In genomic region chr8:9638162-9638561, GRCm38 (mm10) we compare ENCODE assay signal across 35 mouse cellular contexts.
"Had no signal": no experiment of that assay in that cellular context is flagged by ENCODE, and none has a peak within 500 bp of the region (broad histone marks: within the 10 kb centered on the region; RNA-seq: fewer than 3 reads in every experiment).

No protein-coding gene starts in this region.

- H3K36me3 ChIP-seq: heart, embryonic 10.5 days; heart, embryonic 12.5 days; heart, embryonic 13.5 days; heart, embryonic 15.5 days; hindbrain, embryonic 10.5 days; hindbrain, embryonic 12.5 days; hindbrain, embryonic 13.5 days; hindbrain, embryonic 15.5 days; intestine, embryonic 15.5 days; kidney, embryonic 15.5 days had no signal

- H3K4me2 ChIP-seq: heart, embryonic 11.5 days; heart, embryonic 12.5 days; heart, embryonic 13.5 days; heart, embryonic 15.5 days; hindbrain, embryonic 12.5 days; hindbrain, embryonic 13.5 days; hindbrain, embryonic 14.5 days; hindbrain, embryonic 15.5 days; intestine, embryonic 15.5 days; kidney, embryonic 15.5 days had no signal

- H3K9ac ChIP-seq: heart, embryonic 12.5 days; heart, embryonic 13.5 days; heart, embryonic 15.5 days; hindbrain, embryonic 12.5 days; hindbrain, embryonic 13.5 days; hindbrain, embryonic 14.5 days; hindbrain, embryonic 15.5 days; intestine, embryonic 15.5 days; kidney, embryonic 15.5 days had no signal

- H3K4me3 ChIP-seq: heart, embryonic 10.5 days; heart, embryonic 12.5 days; heart, embryonic 13.5 days; heart, embryonic 15.5 days; hindbrain, embryonic 10.5 days; hindbrain, embryonic 12.5 days; hindbrain, embryonic 13.5 days; hindbrain, embryonic 15.5 days; intestine, embryonic 15.5 days; kidney, embryonic 15.5 days; layer of hippocampus, adult 2 months had no signal

- H3K4me1 ChIP-seq: heart, embryonic 10.5 days; heart, embryonic 12.5 days; heart, embryonic 13.5 days; heart, embryonic 15.5 days; hindbrain, embryonic 10.5 days; hindbrain, embryonic 12.5 days; hindbrain, embryonic 13.5 days; hindbrain, embryonic 15.5 days; intestine, embryonic 15.5 days; kidney, embryonic 15.5 days had no signal

- H3K9me3 ChIP-seq: heart, embryonic 10.5 days; heart, embryonic 12.5 days; heart, embryonic 13.5 days; heart, embryonic 15.5 days; hindbrain, embryonic 10.5 days; hindbrain, embryonic 12.5 days; hindbrain, embryonic 13.5 days; hindbrain, embryonic 15.5 days; intestine, embryonic 15.5 days; kidney, embryonic 15.5 days had no signal

- DNase-seq: heart, postnatal 10 days; heart, postnatal 14 days; heart, postnatal 36 days; heart, postnatal 4 days; kidney, adult 11 months; kidney, adult 18-20 months; kidney, adult 2 months; kidney, adult 8-10 months; kidney, adult 9 months; kidney, postnatal 10 days; kidney, postnatal 14 days; kidney, postnatal 25 days; kidney, postnatal 36 days; kidney, postnatal 4 days; layer of hippocampus, adult 9-11 months; layer of hippocampus, postnatal 36 days had no signal

- H3K27ac ChIP-seq: heart, embryonic 10.5 days; heart, embryonic 13.5 days; heart, embryonic 15.5 days; hindbrain, embryonic 10.5 days; hindbrain, embryonic 12.5 days; hindbrain, embryonic 13.5 days; hindbrain, embryonic 14.5 days; hindbrain, embryonic 15.5 days; hindbrain, postnatal 0 days; intestine, embryonic 15.5 days; kidney, embryonic 15.5 days; kidney, postnatal 0 days; layer of hippocampus, adult 2 months had no signal

- ATAC-seq: hindbrain, embryonic 16.5 days; hindbrain, postnatal 0 days; inflammation-experienced regulatory T-cells, adult 6 months; intestine, embryonic 15.5 days; intestine, embryonic 16.5 days; intestine, postnatal 0 days had no signal

- H3K27me3 ChIP-seq: heart, embryonic 12.5 days; heart, embryonic 13.5 days; heart, embryonic 15.5 days; hindbrain, embryonic 12.5 days; hindbrain, embryonic 13.5 days; hindbrain, embryonic 15.5 days; intestine, embryonic 15.5 days; kidney, embryonic 15.5 days had no signal
